Mouse (Mus musculus): ENCODE data around the gene Ret. TPM values are rescaled to one million over a fixed set of nuclear protein-coding genes. Genes with fewer than 3 reads are reported as not detected.

The Ret gene
- polyA plus RNA-seq (2017; shearing (Covaris generic)): 0.20 TPM

DNA sequence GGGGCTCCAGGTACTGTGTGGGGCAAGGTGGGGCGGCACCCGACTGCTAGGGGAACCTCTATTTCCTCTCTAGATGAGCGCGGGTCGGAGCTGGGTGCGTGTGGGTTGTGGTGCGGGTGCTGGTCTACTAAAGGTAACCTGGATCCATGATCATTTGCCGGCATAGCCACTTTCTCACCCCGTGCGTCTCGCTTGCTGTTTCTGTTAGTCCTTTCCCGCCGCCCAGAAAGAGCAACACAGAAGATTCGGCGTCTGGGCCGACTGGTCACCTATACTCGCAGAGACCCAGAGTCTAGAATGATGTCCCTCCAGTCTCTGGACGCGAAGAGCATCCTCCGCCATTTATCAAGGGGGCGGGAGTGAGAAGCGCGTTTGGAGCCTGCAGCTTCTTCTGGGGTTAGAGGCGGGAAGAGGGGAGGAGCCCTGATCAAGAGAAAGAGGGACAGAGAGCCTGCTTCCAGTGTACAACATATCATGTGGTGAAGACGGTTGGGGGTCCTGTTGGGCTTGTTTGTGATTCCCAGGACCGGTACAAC, at the start of gene Ret:
Ret (minus strand) TSS at position 279 of the 536 bp plus-strand sequence.

DNA sequence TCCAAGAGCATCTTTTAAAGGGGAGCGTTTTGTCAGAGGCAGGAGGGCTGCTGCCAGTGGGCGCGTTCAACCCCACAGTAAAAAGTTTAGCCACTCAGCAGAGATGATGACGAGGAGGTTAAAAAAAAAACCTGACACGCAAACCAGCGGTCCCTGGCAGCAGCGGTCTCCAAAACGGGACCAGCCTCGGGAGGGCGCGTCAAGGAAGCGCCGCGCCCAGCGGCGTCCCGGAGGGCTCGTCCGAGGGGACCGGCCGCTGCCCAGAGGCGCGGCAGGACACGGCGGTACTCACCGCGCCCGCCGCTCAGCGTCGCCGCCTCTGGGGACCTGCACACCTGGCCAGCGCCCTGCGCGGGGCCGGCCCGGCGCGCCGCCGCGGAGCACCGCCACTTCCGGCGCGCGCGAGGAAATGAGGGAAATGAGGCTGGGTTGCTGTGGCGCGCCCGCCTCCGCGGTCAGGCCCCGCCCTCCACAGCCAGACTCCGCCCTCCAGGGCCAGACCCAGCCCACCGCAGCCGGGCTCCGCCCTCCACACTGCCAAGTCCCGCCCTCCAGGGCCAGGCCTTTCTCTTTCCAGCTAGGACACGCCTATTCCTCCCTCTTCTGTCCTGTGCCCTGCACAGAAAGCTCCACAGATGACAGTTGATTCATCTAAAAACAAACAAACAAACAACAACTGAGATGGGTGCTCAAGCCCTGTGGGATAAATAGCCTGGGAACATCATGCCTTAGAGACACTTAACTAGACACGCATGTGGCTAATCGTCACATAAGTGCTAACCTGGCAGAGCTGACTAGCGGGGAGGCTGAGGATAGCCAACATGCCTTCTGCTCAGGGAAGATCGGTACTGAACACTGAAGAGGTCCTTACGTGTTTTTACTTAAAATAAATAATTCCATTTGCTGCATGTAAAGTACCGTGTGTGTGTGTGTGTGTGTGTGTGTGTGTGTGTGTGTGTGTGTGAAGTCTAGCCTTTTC, 58.5 kb downstream of the Ret start, which contains the start of gene Csgalnact2:
Csgalnact2 (minus strand) TSS at position 410 of the 979 bp plus-strand sequence.

Other genes starting within 250 kb of the Ret start
- gene Rasgef1a, start 186.3 kb downstream of the Ret start, polyA plus RNA-seq (2017; shearing (Covaris generic)): 3.0 TPM
- gene Csgalnact2, start 58.6 kb downstream of the Ret start, polyA plus RNA-seq (2017; shearing (Covaris generic)): 14.8 TPM
- gene Bms1, start 221.8 kb upstream of the Ret start, polyA plus RNA-seq (2017; shearing (Covaris generic)): 42.1 TPM

All from effector memory CD4-positive, alpha-beta T cell, adult 5 months (primary cell).